Mouse (Mus musculus) right cerebral cortex, postnatal 4 days (tissue): ENCODE data around the gene Plxnb1.

Source experiments
- DNase-seq: peaks from one replicate; pipeline ENCODE4 v3.0.0-alpha.2; 2022

The Plxnb1 gene

GRCm38 (mm10) chr9:109095137-109095982 is at the start of gene Plxnb1:
Gene Plxnb1, plus strand, starts transcription at chr9:109095389.
- peak; percentile 83 for DNase-seq

- DNase-seq, result no peak
Measured at GRCm38 (mm10) chr9:109046306-109046705, 48.9 kb upstream of the Plxnb1 start.

- no peak for DNase-seq
Measured at GRCm38 (mm10) chr9:109049316-109049715, 45.9 kb upstream of the Plxnb1 start.

- DNase-seq, result no peak
Measured at GRCm38 (mm10) chr9:109049996-109050673, 45.1 kb upstream of the Plxnb1 start.

GRCm38 (mm10) chr9:109050674-109050997 is 44.6 kb upstream of the Plxnb1 start:
- no peak for DNase-seq

GRCm38 (mm10) chr9:109051011-109051501 is 44.1 kb upstream of the Plxnb1 start:
- no peak for DNase-seq

- DNase-seq, result no peak
Measured at GRCm38 (mm10) chr9:109051651-109052489, 43.3 kb upstream of the Plxnb1 start.

GRCm38 (mm10) chr9:109052490-109053260 is 42.5 kb upstream of the Plxnb1 start:
- DNase-seq, result no peak

GRCm38 (mm10) chr9:109053366-109053765 is 41.8 kb upstream of the Plxnb1 start:
- DNase-seq, result no peak

GRCm38 (mm10) chr9:109053851-109054250 is 41.3 kb upstream of the Plxnb1 start:
- no peak for DNase-seq

- DNase-seq, result peak; percentile 50
Measured at GRCm38 (mm10) chr9:109054712-109055111, 40.5 kb upstream of the Plxnb1 start.

- DNase-seq, result no peak
Measured at GRCm38 (mm10) chr9:109055271-109056030, 39.7 kb upstream of the Plxnb1 start.

- DNase-seq, result no peak
Measured at GRCm38 (mm10) chr9:109056081-109056690, 39.0 kb upstream of the Plxnb1 start.

- DNase-seq, result no peak
Measured at GRCm38 (mm10) chr9:109056916-109057315, 38.3 kb upstream of the Plxnb1 start.

- no peak for DNase-seq
Measured at GRCm38 (mm10) chr9:109057543-109057942, 37.6 kb upstream of the Plxnb1 start.

- DNase-seq, result no peak
Measured at GRCm38 (mm10) chr9:109058006-109058765, 37.0 kb upstream of the Plxnb1 start.

- peak; percentile 89 for DNase-seq
Measured at GRCm38 (mm10) chr9:109059136-109059903, 35.9 kb upstream of the Plxnb1 start, which contains the start of gene Trex1. Gene Trex1, minus strand, starts transcription at chr9:109059734.

- DNase-seq, result no peak
Measured at GRCm38 (mm10) chr9:109060184-109060897, 34.8 kb upstream of the Plxnb1 start.

- DNase-seq, result no peak
Measured at GRCm38 (mm10) chr9:109060898-109061295, 34.3 kb upstream of the Plxnb1 start.
